Mouse (Mus musculus): ENCODE data around the gene Lhpp. TPM values are rescaled to one million over a fixed set of nuclear protein-coding genes. Genes with fewer than 3 reads are reported as not detected.

The Lhpp gene
- total RNA-seq (2021), result 10 to 100 TPM; 37.9 to 38.6 TPM
- long read RNA-seq, transcript Lhpp-201 (7 exons, 1,612 nt), result major isoform, 37 of 49 reads
- long read RNA-seq, partial matches to known transcripts, result 0 of 49 reads
- long read RNA-seq, other reads (novel, unspliced or antisense), result 12 of 49 reads

GRCm38 (mm10) chr7:132610468-132611318 lies at the start of gene Lhpp:
TSS of gene Lhpp (plus strand) at chr7:132610638.
- DNase-seq (ENCODE audit: low spot score in 2 of 2), result peak; percentile 78 to 84

DNA sequence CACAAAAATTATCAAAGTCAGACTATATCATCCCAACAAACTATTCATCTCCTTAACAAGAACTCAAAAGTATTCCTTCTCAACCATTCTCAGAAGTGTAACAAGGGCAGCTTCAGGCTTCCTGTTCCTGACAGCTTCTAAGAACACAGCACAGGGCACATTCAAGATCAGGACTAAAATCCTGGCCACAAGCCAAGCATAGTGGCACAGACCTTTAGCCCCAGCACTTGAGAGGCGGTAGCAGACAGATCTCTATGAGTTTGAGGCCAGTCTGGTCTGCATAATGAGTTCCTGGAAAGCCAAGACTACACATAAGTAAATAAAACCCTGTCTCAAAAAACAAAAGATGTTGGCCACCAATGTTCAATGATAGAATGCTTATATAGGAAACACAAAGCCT lies 44.6 kb upstream of the Lhpp start:
- no peak for DNase-seq (ENCODE audit: low spot score in 2 of 2)

DNA sequence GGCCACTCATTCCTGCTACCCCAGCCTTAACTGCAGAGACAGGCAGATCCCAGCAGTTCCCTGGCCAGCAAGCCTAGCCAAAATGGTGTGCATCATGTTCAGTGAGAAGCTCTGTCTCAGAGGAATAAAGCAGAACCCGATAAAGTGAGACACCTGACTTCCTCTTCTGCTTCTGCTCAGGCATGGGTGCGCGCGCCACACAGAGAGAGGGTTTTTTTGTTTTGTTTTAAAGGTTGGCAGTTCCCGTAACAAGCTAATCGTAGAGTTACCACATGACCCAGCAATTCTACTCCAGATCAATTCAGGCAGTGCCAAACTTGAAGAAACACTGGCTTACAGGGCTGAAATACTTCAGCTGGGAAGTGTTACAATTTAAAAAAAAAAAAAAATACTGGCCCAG lies 41.6 kb upstream of the Lhpp start:
- DNase-seq (ENCODE audit: low spot score in 2 of 2), result no peak

DNA sequence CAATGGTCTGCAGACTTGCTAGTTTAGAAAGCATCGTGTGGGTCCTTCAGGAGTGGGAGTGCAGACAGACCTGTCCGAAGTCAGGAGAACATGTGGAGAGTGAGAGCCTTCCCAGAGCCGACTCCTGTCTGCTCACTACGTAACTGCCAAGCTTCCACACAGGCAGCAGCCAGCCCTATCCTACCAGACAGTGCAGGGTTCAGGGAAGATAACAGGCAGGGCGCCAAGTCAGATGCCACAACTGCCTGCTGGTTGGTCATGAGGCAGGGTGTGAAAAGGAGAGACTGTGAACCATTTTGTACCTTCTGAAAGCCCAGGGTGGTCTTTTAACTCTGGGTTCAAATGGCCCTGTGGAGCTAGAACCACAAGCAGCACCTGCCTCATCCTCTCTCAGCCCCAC lies 40.4 kb upstream of the Lhpp start:
- DNase-seq (ENCODE audit: low spot score in 2 of 2), result no peak

- no peak for DNase-seq (ENCODE audit: low spot score in 2 of 2)
Measured at GRCm38 (mm10) chr7:132571481-132571880, 39.0 kb upstream of the Lhpp start.

DNA sequence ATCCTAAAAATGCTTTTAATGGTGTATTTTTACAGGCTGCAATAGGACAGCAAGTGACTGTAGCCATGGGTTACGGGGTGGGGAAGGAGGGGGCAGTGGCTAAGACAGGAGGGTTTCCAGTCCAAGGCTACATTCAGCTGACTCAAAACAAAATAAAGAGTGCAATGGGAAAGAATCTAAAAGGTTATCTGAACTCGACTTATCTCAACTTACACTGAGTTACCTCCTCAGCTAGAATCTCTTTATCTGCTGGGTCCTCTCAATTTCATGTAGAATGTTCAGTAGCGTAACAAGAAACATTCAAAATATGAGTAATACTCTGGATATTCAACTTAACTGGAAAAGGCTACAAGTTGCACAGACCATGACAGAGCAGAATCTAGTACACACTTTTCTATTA lies 37.7 kb upstream of the Lhpp start:
- DNase-seq (ENCODE audit: low spot score in 2 of 2), result no peak

- DNase-seq (ENCODE audit: low spot score in 2 of 2), result no peak
Measured at GRCm38 (mm10) chr7:132573205-132573604, 37.2 kb upstream of the Lhpp start.

DNA sequence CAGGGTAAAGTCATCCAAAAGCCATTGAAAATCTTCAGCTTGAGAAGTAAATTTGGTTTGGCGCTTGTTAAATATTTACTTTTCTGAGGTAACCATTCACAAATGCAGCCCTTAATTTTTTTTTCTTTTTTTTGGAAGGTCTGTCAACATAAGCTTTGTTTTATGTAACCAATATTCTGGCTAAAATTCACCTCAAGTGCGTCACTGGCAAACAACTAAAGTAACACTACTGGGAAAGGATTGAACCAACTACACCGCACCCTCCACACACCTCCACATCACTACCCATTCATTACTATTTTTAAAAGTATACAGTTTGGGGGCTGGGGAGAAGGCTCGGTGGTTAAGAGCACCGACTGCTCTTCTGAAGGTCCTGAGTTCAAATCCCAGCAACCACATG lies 35.8 kb upstream of the Lhpp start:
- no peak for DNase-seq (ENCODE audit: low spot score in 2 of 2)

GRCm38 (mm10) chr7:132575623-132576022 lies 34.8 kb upstream of the Lhpp start:
- peak; percentile 83 to 85 for DNase-seq (ENCODE audit: low spot score in 2 of 2)

GRCm38 (mm10) chr7:132576116-132576650 lies 34.3 kb upstream of the Lhpp start, which contains the start of gene Oat:
TSS of gene Oat (minus strand) at chr7:132576398.
- peak; percentile 85 to 92 for DNase-seq (ENCODE audit: low spot score in 2 of 2)

GRCm38 (mm10) chr7:132576891-132577290 lies 33.5 kb upstream of the Lhpp start:
- no peak for DNase-seq (ENCODE audit: low spot score in 2 of 2)

GRCm38 (mm10) chr7:132580511-132580910 lies 29.9 kb upstream of the Lhpp start:
- no peak for DNase-seq (ENCODE audit: low spot score in 2 of 2)

DNA sequence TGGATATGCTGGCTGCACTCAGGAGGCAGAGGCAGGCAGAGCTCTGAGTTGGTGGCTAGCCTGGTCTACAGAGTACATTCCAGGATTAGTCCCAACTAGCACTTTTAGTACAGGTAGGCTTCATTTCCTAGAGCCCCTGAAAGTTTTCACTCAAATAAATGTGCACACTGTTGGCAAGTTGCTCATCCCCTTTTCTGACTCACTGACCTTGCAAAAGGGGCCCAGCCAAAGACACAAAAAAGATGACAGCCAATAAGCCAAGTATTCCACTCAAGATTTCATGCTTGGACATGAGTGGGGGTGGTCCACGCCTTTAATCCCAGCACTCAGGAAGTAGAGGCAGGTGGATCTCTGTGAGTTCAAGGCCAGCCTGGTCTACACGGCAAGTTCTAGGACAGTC lies 29.0 kb upstream of the Lhpp start:
- DNase-seq (ENCODE audit: low spot score in 2 of 2), result no peak

GRCm38 (mm10) chr7:132585695-132586491 lies 24.5 kb upstream of the Lhpp start:
- DNase-seq (ENCODE audit: low spot score in 2 of 2), result no peak

GRCm38 (mm10) chr7:132587167-132587566 lies 23.3 kb upstream of the Lhpp start:
- no peak for DNase-seq (ENCODE audit: low spot score in 2 of 2)

- DNase-seq (ENCODE audit: low spot score in 2 of 2), result no peak
Measured at GRCm38 (mm10) chr7:132589610-132590009, 20.8 kb upstream of the Lhpp start.

- no peak for DNase-seq (ENCODE audit: low spot score in 2 of 2)
Measured at GRCm38 (mm10) chr7:132593762-132594161, 16.7 kb upstream of the Lhpp start.

DNA sequence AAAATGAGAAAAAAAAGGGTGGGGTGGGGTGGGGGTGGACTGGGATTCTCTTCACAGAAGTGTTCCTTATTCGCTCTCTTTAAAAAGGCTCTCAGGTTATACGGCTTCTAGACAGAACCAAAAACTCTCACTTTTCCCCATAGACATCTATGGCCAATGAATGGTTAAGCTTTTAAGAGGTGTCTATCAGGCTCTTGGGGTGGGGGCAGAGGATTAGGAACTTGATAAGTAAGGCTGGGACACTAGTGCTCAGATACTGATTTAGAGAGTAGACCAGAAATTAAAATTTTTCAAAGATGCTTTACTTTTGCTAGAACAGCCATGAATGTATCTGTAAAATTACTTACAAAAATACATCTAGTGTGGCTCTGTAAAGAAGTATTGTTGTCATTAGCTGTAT lies 16.1 kb upstream of the Lhpp start:
- DNase-seq (ENCODE audit: low spot score in 2 of 2), result no peak

GRCm38 (mm10) chr7:132595787-132596186 lies 14.7 kb upstream of the Lhpp start:
- DNase-seq (ENCODE audit: low spot score in 2 of 2), result no peak

DNA sequence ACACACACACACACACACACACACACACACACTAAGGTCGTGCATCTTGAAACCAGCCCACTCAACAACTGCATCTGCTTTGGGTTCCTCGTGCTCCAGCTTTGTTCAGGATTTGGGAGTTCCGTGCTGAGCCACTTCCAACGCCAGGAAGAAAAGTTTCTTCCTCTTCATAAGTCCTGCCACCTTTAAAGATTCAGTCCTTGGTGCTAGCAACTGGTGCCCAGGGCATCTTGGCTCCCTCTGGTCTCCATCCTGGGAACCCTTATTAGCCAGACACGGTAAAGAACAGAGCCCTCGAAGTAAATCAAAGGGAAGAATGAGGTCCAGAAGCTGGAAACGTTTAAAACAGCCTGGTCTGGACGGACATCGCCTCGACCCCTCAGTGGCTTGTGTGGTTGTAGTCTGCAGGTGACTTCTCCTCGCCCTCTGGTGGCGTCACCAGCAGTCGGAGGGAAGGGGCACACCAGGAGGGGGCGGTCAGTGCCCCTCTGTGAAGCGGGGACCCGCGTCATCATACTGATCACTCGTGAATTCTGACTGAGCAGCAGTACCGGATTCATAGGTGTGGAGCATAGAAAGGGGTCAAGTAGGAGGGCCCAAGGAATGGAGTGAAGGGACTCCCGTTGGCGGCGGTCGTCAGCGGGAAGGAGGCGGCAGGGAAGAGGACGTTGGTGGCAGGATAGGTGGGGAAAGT lies 13.7 kb upstream of the Lhpp start:
- no peak for DNase-seq (ENCODE audit: low spot score in 2 of 2)
